Mouse (Mus musculus) lung, adult 2 months (tissue): ENCODE data around the gene Tom1. TPM values are rescaled to one million over a fixed set of nuclear protein-coding genes. Genes with fewer than 3 reads are reported as not detected.
A peak's percentile ranks its signal among the peaks of the same experiment; 100 is the strongest.

ENCODE experiments used
- DNase-seq: peaks from one replicate; pipeline ENCODE4 v3.0.0; 2022
- H3K4me1 ChIP-seq: fragments of 200-500 bp; 2 replicates; pipeline ENCODE4 v1.6.1; 2011; ENCODE audit warnings: low read length; ENCODE audit not compliant: control insufficient read depth, insufficient read depth
- H3K4me3 ChIP-seq: fragments of 200-500 bp; replicated peaks from 2 replicates; pipeline ENCODE3; 2011; ENCODE audit warnings: low read depth, mild to moderate bottlenecking, control low read depth, low read length; ENCODE audit errors: extremely low read depth
- CTCF ChIP-seq: fragments of 200-500 bp; IDR thresholded peaks from 2 replicates; pipeline ENCODE4 v1.5.1; 2011; ENCODE audit warnings: mild to moderate bottlenecking, low read length, control low read depth; ENCODE audit not compliant: insufficient read depth
- POLR2A ChIP-seq: fragments of 200-500 bp; IDR thresholded peaks from 2 replicates; pipeline ENCODE4 v1.6.1; 2011; ENCODE audit warnings: low read depth, mild to moderate bottlenecking, control low read depth, low read length, borderline replicate concordance; ENCODE audit errors: extremely low read depth
- WGBS: fragments of 180-500 bp; shearing (Covaris S2); methylation state at CpG from one replicate; pipeline ENCODE4 v1.1.7; 2018; 5-methylcytosine and 5-hydroxymethylcytosine counted together
- polyA plus RNA-seq: library from polyadenylated mRNA; depleted of rRNA; stranded (reverse); fragments of >200 nt; gene quantifications from 2 replicates; pipeline ENCODE4 v1.2.3, GENCODE M21; 2012; rRNA removed

Tom1 gene
- polyA plus RNA-seq, 1 experiment = 66.5 TPM

DNA sequence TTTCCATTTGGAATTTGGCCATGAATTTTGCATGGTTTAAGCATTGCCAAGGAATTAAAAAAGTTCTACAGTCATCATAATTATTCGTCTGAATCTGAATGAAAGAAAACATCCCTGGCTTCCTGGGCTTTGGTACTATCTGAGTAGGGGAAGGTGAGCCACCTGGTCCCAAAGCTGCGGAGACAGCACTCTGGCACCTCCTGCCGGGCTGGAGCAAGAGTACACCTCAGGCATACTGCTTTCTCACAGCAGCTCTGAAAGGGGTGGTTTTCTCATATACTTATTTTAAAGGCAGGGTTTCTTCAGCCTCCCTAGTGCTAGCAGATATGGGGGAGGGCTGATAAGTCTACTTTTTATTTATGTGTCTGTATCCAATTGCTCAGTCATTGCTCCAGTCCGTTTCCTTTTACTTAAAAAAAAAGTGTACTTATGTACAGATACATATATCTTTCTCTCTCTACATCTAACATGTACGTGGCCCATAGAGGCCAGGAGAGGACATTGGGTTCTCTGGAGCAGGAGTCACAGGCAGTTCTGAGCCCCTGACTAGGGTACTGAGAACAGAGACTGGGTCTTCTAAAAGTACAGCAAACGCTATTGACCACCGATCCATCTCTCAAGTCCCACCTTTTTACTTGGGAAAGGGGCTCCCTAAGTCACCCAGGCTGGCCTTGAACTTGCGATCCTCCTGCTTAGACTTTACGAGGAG is 75.2 kb downstream of the Tom1 start:
- DNase-seq = peak; percentile 79
- peaks cover 3% of the 10 kb centered on the region; the same call in 1 of the 2 replicates for H3K4me1 ChIP-seq
- H3K4me3 ChIP-seq = peak overlapping the region; percentile 96
- TF ChIP-seq POLR2A (no peak), CTCF (peak; percentile 96)
- 0% methylated on average over 9 of the region's 9 CpGs for WGBS

DNA sequence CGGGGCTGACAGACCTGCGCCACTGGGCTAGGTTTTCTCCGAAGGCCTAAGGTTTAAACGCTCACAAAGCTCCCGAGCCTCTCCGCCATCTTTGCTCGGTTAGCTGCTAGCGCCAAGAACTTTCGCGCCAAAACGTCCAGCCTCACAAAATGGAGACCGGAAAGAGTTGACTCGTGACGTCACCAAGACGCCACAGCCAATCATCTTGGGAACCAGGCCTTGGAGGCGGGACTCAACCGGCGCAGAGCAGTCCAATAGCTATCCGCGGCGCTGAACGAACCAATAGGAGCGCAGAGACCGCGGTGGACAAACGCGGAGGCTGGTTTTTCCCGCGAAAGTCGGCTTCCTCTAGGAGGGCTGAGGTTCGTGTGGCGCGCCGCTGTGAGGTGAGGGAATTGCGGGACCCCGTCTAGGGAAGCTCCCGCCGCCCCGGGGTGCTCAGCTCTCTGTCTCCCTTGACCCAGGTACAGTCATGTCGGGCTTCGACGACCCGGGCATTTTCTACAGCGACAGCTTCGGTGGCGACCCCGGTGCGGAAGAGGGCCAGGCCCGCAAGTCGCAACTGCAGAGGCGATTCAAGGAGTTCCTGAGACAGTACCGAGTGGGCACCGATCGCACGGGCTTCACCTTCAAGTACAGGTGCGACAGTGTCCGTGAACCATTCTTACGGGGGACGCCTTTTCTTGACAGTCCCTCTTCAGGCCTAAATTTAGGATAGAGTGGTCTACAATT is 75.9 kb downstream of the Tom1 start, which contains the start of gene Mcm5:
Gene Mcm5 (plus strand): TSS at position 334 of the 732 bp plus-strand sequence.
- TF ChIP-seq CTCF = no peak
- peak; percentile 56; the same call in 1 of the 2 replicates for TF ChIP-seq POLR2A
- peak; percentile 99 for DNase-seq
- Histone ChIP-seq H3K4me1 (peaks cover 3% of the 10 kb centered on the region; the same call in 1 of the 2 replicates), H3K4me3 (peak within 1 kb of the TSS; percentile 96)
- WGBS = under 1% methylated on average over 59 of the region's 59 CpGs

DNA sequence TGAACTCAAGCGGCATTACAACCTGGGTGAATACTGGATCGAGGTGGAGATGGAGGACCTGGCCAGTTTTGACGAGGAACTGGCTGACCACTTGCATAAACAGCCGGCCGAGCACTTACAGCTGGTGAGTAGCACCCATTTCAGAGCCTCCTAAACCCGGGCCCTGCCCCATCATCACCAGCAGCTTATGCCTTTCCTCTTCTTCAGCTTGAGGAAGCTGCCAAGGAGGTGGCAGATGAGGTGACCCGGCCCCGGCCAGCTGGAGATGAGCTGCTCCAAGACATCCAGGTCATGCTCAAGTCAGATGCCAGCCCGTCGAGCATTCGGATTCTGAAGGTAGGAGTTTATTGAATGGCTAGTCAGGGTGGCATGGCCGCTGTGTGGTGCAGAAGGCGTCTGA is 76.6 kb downstream of the Tom1 start:
- Histone ChIP-seq H3K4me1 (peaks cover 3% of the 10 kb centered on the region; the same call in 1 of the 2 replicates), H3K4me3 (peak overlapping the region; percentile 83)
- DNase-seq = no peak
- 9% methylated on average over 13 of the region's 13 CpGs for WGBS
- TF ChIP-seq POLR2A = no peak
- TF ChIP-seq CTCF = no peak

DNA sequence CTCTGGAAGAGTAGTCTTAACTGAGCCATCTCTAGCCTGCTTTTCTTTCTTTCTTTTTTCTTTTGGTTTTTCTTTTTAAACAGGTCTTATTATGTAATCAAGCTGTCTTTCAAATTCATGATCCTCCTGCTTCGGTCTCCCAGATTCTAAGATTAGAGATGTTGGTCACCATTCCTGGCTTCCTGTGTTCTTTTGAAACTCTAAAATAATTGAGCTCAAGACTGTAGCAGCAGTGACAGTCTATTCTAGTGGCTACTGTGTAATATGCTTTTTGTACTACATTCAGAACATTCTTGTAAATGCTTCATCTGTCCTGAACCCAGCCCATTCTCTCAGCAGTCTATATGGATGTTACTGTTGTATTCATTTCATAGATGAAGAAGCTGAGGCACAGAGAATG is 85.0 kb downstream of the Tom1 start:
- no peak for TF ChIP-seq POLR2A
- TF ChIP-seq CTCF = no peak
- WGBS = 65% methylated on average over 1 of the region's 1 CpGs
- DNase-seq = no peak
- Histone ChIP-seq H3K4me3 (no peak overlapping the region), H3K4me1 (no peaks in the 10 kb centered on the region)

DNA sequence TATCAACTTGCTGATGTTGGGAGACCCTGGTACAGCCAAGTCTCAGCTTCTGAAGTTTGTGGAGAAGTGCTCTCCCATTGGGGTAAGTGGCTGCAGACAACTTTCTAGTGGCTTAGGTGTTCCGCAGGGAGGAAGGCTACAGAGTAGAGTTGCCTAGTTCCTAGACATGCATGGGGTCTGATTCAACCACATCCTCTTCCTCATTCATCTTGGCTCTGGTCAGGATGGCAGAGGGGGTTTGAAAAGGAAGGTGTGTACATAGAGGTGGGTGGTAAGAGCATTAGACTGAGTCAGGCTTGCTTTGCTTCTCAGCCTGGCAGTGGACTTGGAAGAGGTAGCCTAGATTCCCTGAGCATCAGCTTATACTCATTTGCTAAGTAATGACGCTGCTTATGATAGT is 85.8 kb downstream of the Tom1 start:
- H3K4me3 ChIP-seq = no peak overlapping the region
- 95% methylated on average over 2 of the region's 2 CpGs for WGBS
- DNase-seq = no peak
- TF ChIP-seq CTCF (no peak), POLR2A (no peak)
- H3K4me1 ChIP-seq = no peaks in the 10 kb centered on the region

Other genes starting within 250 kb of the Tom1 start
- gene Isx, start 160.5 kb upstream of the Tom1 start, polyA plus RNA-seq = not detected in 2 replicates
- 11.6 and 23.0 TPM in 2 replicates for gene Hmgxb4, start 40.3 kb upstream of the Tom1 start, polyA plus RNA-seq
- 40.0 and 58.0 TPM in 2 replicates for gene Hmox1, start 59.9 kb downstream of the Tom1 start, polyA plus RNA-seq
- gene Mcm5, start 75.9 kb downstream of the Tom1 start, polyA plus RNA-seq = 8.0 and 9.2 TPM in 2 replicates
- 3.6 and 5.9 TPM in 2 replicates for gene Rasd2, start 180.2 kb downstream of the Tom1 start, polyA plus RNA-seq